Mouse (Mus musculus): ENCODE measurements around the gene Acot4. TPM values are rescaled to one million over a fixed set of nuclear protein-coding genes. Genes with fewer than 3 reads are reported as not detected.
"Not testable (repeated sequence)": the region's sequence is repeated elsewhere in the genome, so short reads cannot be mapped to it uniquely, and the experiment has no call there.

Acot4 gene
- polyA plus RNA-seq, 1 experiment from 2014 or later: 0.72 TPM

GRCm38 (mm10) chr12:84064621-84065020, 26.4 kb downstream of the Acot4 start:
- H3K4me3 ChIP-seq: no peak overlapping the region
- H3K9me3 ChIP-seq: no peaks in the 10 kb centered on the region
- peaks cover 37% of the 10 kb centered on the region for H3K27me3 ChIP-seq (ENCODE audit: insufficient read depth, poor library complexity, severe bottlenecking)
- WGBS: 69% methylated on average over 8 of the region's 8 CpGs
- no peaks in the 10 kb centered on the region for H3K36me3 ChIP-seq
- no peak overlapping the region for H3K27ac ChIP-seq
- 0 out of 2 replicates have a peak, but pooled peaks cover under 1% of the 10 kb centered on the region for H3K4me1 ChIP-seq
- no peak for DNase-seq (ENCODE audit: low spot score)

GRCm38 (mm10) chr12:84067752-84068151, 29.6 kb downstream of the Acot4 start:
- Histone ChIP-seq H3K27ac (no peak overlapping the region), H3K36me3 (no peaks in the 10 kb centered on the region), H3K4me1 (0 out of 2 replicates have a peak, but pooled peaks cover 3% of the 10 kb centered on the region), H3K4me3 (no peak overlapping the region), H3K9me3 (no peaks in the 10 kb centered on the region), H3K27me3 (ENCODE audit: insufficient read depth, poor library complexity, severe bottlenecking) (peaks cover 59% of the 10 kb centered on the region)
- DNase-seq (ENCODE audit: low spot score): no peak
- WGBS: 74% methylated on average over 4 of the region's 4 CpGs

DNA sequence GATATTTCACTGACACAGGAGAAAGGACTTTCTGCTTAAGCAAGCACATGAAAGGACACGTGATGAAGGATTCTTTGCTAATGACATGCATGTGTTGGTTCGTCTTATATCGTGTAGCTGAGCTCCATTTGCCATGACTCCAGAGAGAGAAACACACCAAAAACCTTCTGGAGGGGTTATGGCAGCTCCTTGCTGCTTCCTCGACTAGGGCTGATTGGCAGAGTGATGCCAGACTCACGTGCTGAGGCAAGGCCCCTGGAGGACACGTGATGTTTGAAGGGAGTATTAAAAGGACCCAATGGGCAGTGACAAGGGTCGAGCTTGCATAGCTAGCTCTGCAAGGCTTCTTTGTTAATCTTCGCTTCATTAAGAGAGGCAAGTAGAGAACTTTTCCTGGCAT, 30.1 kb downstream of the Acot4 start:
- WGBS: 67% methylated on average over 8 of the region's 8 CpGs
- Histone ChIP-seq H3K36me3 (no peaks in the 10 kb centered on the region), H3K4me3 (no peak overlapping the region), H3K27me3 (ENCODE audit: insufficient read depth, poor library complexity, severe bottlenecking) (peaks cover 59% of the 10 kb centered on the region), H3K27ac (no peak overlapping the region), H3K4me1 (0 out of 2 replicates have a peak, but pooled peaks cover 3% of the 10 kb centered on the region), H3K9me3 (no peaks in the 10 kb centered on the region)
- no peak for DNase-seq (ENCODE audit: low spot score)

- no peak for DNase-seq (ENCODE audit: low spot score)
- 45% methylated on average over 9 of the region's 9 CpGs for WGBS
- Histone ChIP-seq H3K4me1 (0 out of 2 replicates have a peak, but pooled peaks cover 3% of the 10 kb centered on the region), H3K27me3 (ENCODE audit: insufficient read depth, poor library complexity, severe bottlenecking) (peaks cover 59% of the 10 kb centered on the region), H3K27ac (no peak within 1 kb of the TSS), H3K36me3 (no peaks in the 10 kb centered on the region), H3K9me3 (no peaks in the 10 kb centered on the region), H3K4me3 (peak within 1 kb of the TSS; percentile 56)
Measured at GRCm38 (mm10) chr12:84068986-84069385, 30.8 kb downstream of the Acot4 start, which contains the start of gene Acot5. Acot5 (plus strand) TSS chr12:84069325.

DNA sequence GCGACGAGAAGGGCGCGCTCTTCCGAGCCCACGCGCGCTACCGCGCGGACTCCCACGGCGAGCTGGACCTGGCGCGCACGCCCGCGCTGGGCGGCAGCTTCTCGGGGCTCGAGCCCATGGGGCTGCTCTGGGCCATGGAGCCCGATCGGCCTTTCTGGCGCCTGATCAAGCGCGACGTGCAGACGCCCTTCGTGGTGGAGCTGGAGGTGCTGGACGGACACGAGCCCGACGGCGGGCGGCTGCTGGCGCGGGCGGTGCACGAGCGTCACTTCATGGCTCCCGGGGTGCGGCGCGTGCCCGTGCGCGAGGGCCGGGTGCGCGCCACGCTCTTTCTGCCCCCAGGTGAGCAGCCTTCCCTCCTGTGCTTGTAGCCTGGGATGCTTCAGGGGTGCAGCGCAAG, 31.4 kb downstream of the Acot4 start:
- peak overlapping the region; percentile 56 for H3K4me3 ChIP-seq
- 2% methylated on average over 49 of the region's 52 CpGs for WGBS
- peaks cover 57% of the 10 kb centered on the region for H3K27me3 ChIP-seq (ENCODE audit: insufficient read depth, poor library complexity, severe bottlenecking)
- H3K9me3 ChIP-seq; H3K36me3 ChIP-seq; DNase-seq (ENCODE audit: low spot score); H3K4me1 ChIP-seq; H3K27ac ChIP-seq: not testable (repeated sequence)

DNA sequence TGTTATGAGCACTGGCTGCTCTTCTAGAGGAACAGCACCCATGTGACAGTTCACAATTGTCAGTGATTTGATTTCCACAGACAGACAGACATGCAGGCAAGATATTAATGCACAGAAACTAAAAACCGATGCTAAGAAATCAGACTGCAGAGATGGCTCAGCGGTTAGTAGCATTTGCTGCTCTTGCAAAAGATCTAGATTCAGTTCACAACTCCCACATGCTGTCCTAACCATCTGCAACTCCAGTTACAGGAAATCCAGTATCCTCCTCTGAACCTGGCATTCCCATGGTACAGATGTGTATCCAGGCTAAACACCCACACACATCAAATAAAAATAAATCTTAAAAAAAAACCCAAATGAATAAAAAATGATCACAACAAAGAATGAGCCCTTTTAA, 33.5 kb downstream of the Acot4 start:
- H3K4me1 ChIP-seq: 0 out of 2 replicates have a peak, but pooled peaks cover 3% of the 10 kb centered on the region
- 90% methylated on average over 2 of the region's 2 CpGs for WGBS
- H3K36me3 ChIP-seq: no peaks in the 10 kb centered on the region
- no peaks in the 10 kb centered on the region for H3K9me3 ChIP-seq
- peaks cover 50% of the 10 kb centered on the region for H3K27me3 ChIP-seq (ENCODE audit: insufficient read depth, poor library complexity, severe bottlenecking)
- no peak overlapping the region for H3K27ac ChIP-seq
- no peak for DNase-seq (ENCODE audit: low spot score)
- H3K4me3 ChIP-seq: no peak overlapping the region

DNA sequence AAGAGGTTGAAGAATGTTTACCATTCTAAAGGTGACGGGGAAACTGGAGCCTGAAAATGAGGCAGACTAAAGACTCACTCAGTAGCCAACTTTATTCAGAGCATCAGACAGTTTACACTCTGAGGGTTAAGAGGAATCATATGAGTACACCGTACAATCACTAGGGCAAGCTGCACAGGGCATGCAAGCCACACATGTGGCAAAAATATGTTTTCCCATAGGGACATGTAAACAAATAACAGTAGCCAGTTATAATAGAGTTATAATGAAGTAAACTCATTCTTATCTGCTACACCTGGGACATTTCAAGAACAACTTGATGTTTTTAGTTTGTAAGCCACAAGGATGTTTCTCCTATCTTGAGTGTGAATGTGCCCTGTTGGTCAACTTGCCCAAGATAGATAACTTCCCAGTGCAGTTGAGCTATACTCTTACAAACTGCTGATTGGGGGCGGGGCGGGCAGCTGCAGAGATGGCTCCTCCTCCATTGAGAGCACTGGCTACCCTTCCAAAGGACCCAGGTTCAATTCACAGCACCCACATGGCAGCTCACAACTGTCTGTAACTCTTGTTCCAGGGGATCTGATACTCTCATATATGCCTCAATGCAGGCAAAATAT, 39.3 kb downstream of the Acot4 start:
- Histone ChIP-seq H3K4me1 (no peaks in the 10 kb centered on the region), H3K36me3 (no peaks in the 10 kb centered on the region), H3K27ac (no peak overlapping the region), H3K9me3 (no peaks in the 10 kb centered on the region), H3K4me3 (no peak overlapping the region), H3K27me3 (ENCODE audit: insufficient read depth, poor library complexity, severe bottlenecking) (no peaks in the 10 kb centered on the region; the same call in 1 of the 2 replicates)
- DNase-seq (ENCODE audit: low spot score): peak; percentile 38
- 91% methylated on average over 4 of the region's 4 CpGs for WGBS

- Histone ChIP-seq H3K27me3 (ENCODE audit: insufficient read depth, poor library complexity, severe bottlenecking) (no peaks in the 10 kb centered on the region), H3K9me3 (no peaks in the 10 kb centered on the region), H3K36me3 (no peaks in the 10 kb centered on the region), H3K27ac (no peak overlapping the region), H3K4me3 (no peak overlapping the region), H3K4me1 (no peaks in the 10 kb centered on the region)
- 81% methylated on average over 2 of the region's 2 CpGs for WGBS
- DNase-seq (ENCODE audit: low spot score): no peak
Measured at GRCm38 (mm10) chr12:84083842-84084241, 45.7 kb downstream of the Acot4 start.

- WGBS: 73% methylated on average over 4 of the region's 4 CpGs
- no peak for DNase-seq (ENCODE audit: low spot score)
- Histone ChIP-seq H3K27me3 (ENCODE audit: insufficient read depth, poor library complexity, severe bottlenecking) (no peaks in the 10 kb centered on the region), H3K36me3 (no peaks in the 10 kb centered on the region), H3K4me1 (no peaks in the 10 kb centered on the region), H3K27ac (no peak overlapping the region), H3K9me3 (peaks cover 6% of the 10 kb centered on the region), H3K4me3 (no peak overlapping the region)
Measured at GRCm38 (mm10) chr12:84084581-84084980, 46.4 kb downstream of the Acot4 start.

GRCm38 (mm10) chr12:84094666-84095065, 56.5 kb downstream of the Acot4 start:
- H3K4me3 ChIP-seq; H3K9me3 ChIP-seq; H3K36me3 ChIP-seq; H3K27me3 ChIP-seq (ENCODE audit: insufficient read depth, poor library complexity, severe bottlenecking); H3K4me1 ChIP-seq; DNase-seq (ENCODE audit: low spot score); H3K27ac ChIP-seq: not testable (repeated sequence)
- 82% methylated on average over 5 of the region's 5 CpGs for WGBS

Other genes with a start within 250 kb of the Acot4 start
- 38.8 and 39.1 TPM in 2 replicates for gene Numb, start 116.4 kb upstream of the Acot4 start, polyA plus RNA-seq (2016; fragmentation: Nextera tagmentation; extraction: Ambion mirVana)
- 12.3 and 19.4 TPM in 2 replicates for gene Riox1, start 87.8 kb upstream of the Acot4 start, polyA plus RNA-seq (2016; fragmentation: Nextera tagmentation; extraction: Ambion mirVana)
- not detected in 2 replicates for gene Heatr4, start 53.5 kb upstream of the Acot4 start, polyA plus RNA-seq (2016; fragmentation: Nextera tagmentation; extraction: Ambion mirVana)
- gene Acot2, start 50.5 kb upstream of the Acot4 start, polyA plus RNA-seq (2016; fragmentation: Nextera tagmentation; extraction: Ambion mirVana): 23.1 and 35.2 TPM in 2 replicates
- 15.3 and 23.3 TPM in 2 replicates for gene Acot1, start 28.9 kb upstream of the Acot4 start, polyA plus RNA-seq (2016; fragmentation: Nextera tagmentation; extraction: Ambion mirVana)
- not detected in 2 replicates for gene Gm49366, start 556 bp downstream of the Acot4 start, polyA plus RNA-seq (2016; fragmentation: Nextera tagmentation; extraction: Ambion mirVana)
- gene Acot3, start 13.8 kb downstream of the Acot4 start, polyA plus RNA-seq (2016; fragmentation: Nextera tagmentation; extraction: Ambion mirVana): 0.34 and 0.60 TPM in 2 replicates
- gene Acot5, start 30.9 kb downstream of the Acot4 start, polyA plus RNA-seq (2016; fragmentation: Nextera tagmentation; extraction: Ambion mirVana): 0.11 TPM in 1 of 2 replicates, not detected in the other
- 0.67 and 0.69 TPM in 2 replicates for gene Acot6, start 62.3 kb downstream of the Acot4 start, polyA plus RNA-seq (2016; fragmentation: Nextera tagmentation; extraction: Ambion mirVana)
- 3.4 and 3.7 TPM in 2 replicates for gene Dnal1, start 76.0 kb downstream of the Acot4 start, polyA plus RNA-seq (2016; fragmentation: Nextera tagmentation; extraction: Ambion mirVana)
- 0.71 and 1.1 TPM in 2 replicates for gene Pnma1, start 110.1 kb downstream of the Acot4 start, polyA plus RNA-seq (2016; fragmentation: Nextera tagmentation; extraction: Ambion mirVana)
- 8.0 and 10.5 TPM in 2 replicates for gene Elmsan1, start 180.5 kb downstream of the Acot4 start, polyA plus RNA-seq (2016; fragmentation: Nextera tagmentation; extraction: Ambion mirVana)
- gene Ptgr2, start 246.9 kb downstream of the Acot4 start, polyA plus RNA-seq (2016; fragmentation: Nextera tagmentation; extraction: Ambion mirVana): 52.7 and 79.6 TPM in 2 replicates

Measured in heart, embryonic 10.5 days (tissue).